Mouse (Mus musculus) kidney, adult 2 months (tissue): ENCODE results near the gene Flcn.

Experiments
- CTCF ChIP-seq: fragments of 200-500 bp; conservative IDR thresholded peaks from 2 replicates; pipeline ENCODE4 v1.5.1; 2011; ENCODE audit warnings: low read depth, mild to moderate bottlenecking, control low read depth, low read length, moderate library complexity, mixed read lengths; ENCODE audit not compliant: insufficient read depth, insufficient read length
- POLR2A ChIP-seq: fragments of 200-500 bp; IDR thresholded peaks from one replicate; pipeline ENCODE4 v1.6.1; 2011; ENCODE audit warnings: low read depth, low read length, control low read depth

- TF ChIP-seq CTCF (peak; percentile 98), POLR2A (no peak)
Measured at GRCm38 (mm10) chr11:59778181-59778873, 31.5 kb downstream of the Flcn start.
